Mouse (Mus musculus): ENCODE data around the gene Upp2.

The Upp2 gene

GRCm38 (mm10) chr2:58567066-58567810, at the start of gene Upp2, which contains the start of gene Acvr1:
TSS of gene Upp2 (plus strand) at chr2:58567298.
TSS of gene Acvr1 (minus strand) at chr2:58567157.
- peak; percentile 32 to 36 for DNase-seq

GRCm38 (mm10) chr2:58518517-58518916, 48.6 kb upstream of the Upp2 start:
- no peak for DNase-seq

- DNase-seq, result no peak
Observed at GRCm38 (mm10) chr2:58520727-58521126, 46.4 kb upstream of the Upp2 start.

- DNase-seq, result no peak
Observed at GRCm38 (mm10) chr2:58521621-58522020, 45.5 kb upstream of the Upp2 start.

- no peak for DNase-seq
Observed at GRCm38 (mm10) chr2:58523097-58523496, 44.0 kb upstream of the Upp2 start.

- no peak for DNase-seq
Observed at GRCm38 (mm10) chr2:58523894-58524293, 43.2 kb upstream of the Upp2 start.

- DNase-seq, result no peak
Observed at GRCm38 (mm10) chr2:58524356-58524755, 42.7 kb upstream of the Upp2 start.

- DNase-seq, result no peak
Observed at GRCm38 (mm10) chr2:58527786-58528185, 39.3 kb upstream of the Upp2 start.

- DNase-seq, result no peak
Observed at GRCm38 (mm10) chr2:58529384-58529783, 37.7 kb upstream of the Upp2 start.

GRCm38 (mm10) chr2:58529860-58530440, 37.1 kb upstream of the Upp2 start:
- no peak for DNase-seq

- no peak for DNase-seq
Observed at GRCm38 (mm10) chr2:58530521-58530920, 36.6 kb upstream of the Upp2 start.

GRCm38 (mm10) chr2:58532260-58532850, 34.7 kb upstream of the Upp2 start:
- no peak for DNase-seq

GRCm38 (mm10) chr2:58533521-58534001, 33.5 kb upstream of the Upp2 start:
- no peak for DNase-seq

GRCm38 (mm10) chr2:58534379-58534778, 32.7 kb upstream of the Upp2 start:
- DNase-seq, result no peak

- no peak for DNase-seq
Observed at GRCm38 (mm10) chr2:58535233-58535632, 31.9 kb upstream of the Upp2 start.

- no peak for DNase-seq
Observed at GRCm38 (mm10) chr2:58536796-58537195, 30.3 kb upstream of the Upp2 start.

- DNase-seq, result no peak
Observed at GRCm38 (mm10) chr2:58538196-58538595, 28.9 kb upstream of the Upp2 start.

- DNase-seq, result no peak
Observed at GRCm38 (mm10) chr2:58543252-58543651, 23.8 kb upstream of the Upp2 start.

- DNase-seq, result no peak
Observed at GRCm38 (mm10) chr2:58544368-58544767, 22.7 kb upstream of the Upp2 start.

GRCm38 (mm10) chr2:58546264-58546663, 20.8 kb upstream of the Upp2 start:
- DNase-seq, result no peak

GRCm38 (mm10) chr2:58548943-58549342, 18.2 kb upstream of the Upp2 start:
- no peak for DNase-seq

- DNase-seq, result no peak
Observed at GRCm38 (mm10) chr2:58549960-58550359, 17.1 kb upstream of the Upp2 start.

- no peak for DNase-seq
Observed at GRCm38 (mm10) chr2:58550488-58550887, 16.6 kb upstream of the Upp2 start.

- DNase-seq, result no peak
Observed at GRCm38 (mm10) chr2:58551866-58552265, 15.2 kb upstream of the Upp2 start.

All from spleen, adult 18-20 months (tissue).